Mouse (Mus musculus) heart, adult 8-10 months (tissue): ENCODE measurements around the gene Eef1g. TPM values are rescaled to one million over a fixed set of nuclear protein-coding genes. Genes with fewer than 3 reads are reported as not detected.
"Not testable (repeated sequence)": the region's sequence is repeated elsewhere in the genome, so short reads cannot be mapped to it uniquely, and the experiment has no call there.

ENCODE experiments used
- DNase-seq: peaks from one replicate; pipeline ENCODE4 v3.0.0; 2022; ENCODE audit warnings: low spot score
- total RNA-seq, 4 experiments: library from RNA; stranded (reverse); gene quantifications; 2 replicates each; pipeline ENCODE4 v1.2.4; 2022

Gene Eef1g
- total RNA-seq, 4 experiments from 2014 or later, result 209 to 232 (median 227) TPM

DNA sequence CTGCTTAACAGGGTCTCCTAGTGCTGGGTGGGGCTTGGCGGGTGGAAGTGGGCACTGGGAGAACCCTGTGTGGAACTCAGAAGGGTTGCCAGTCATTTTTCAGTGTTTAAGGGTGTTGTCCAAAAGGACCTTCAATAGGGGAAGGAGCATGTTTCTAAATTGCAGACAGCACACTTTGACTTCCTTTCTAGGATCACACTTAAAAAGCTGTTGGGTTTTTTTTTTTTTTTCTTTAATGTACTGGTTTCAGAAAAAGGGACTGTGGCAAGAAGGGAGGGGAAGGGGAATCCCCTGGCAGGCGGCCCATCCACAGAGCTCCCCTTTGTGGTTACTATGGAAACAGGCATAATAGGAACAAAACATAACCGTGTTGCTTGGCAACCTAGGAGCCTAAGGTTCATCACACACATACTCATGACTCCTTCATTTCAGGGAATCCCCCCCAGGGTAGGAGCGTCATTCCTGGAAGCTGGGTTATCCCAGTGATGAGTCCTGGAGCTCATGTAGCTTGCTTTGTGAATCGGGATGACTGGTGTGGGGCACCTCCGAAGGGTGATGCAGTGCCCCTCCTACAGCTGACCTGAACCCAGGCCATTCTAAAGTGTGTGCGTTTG lies 17.5 kb downstream of the Eef1g start:
- DNase-seq, result peak; percentile 83

DNA sequence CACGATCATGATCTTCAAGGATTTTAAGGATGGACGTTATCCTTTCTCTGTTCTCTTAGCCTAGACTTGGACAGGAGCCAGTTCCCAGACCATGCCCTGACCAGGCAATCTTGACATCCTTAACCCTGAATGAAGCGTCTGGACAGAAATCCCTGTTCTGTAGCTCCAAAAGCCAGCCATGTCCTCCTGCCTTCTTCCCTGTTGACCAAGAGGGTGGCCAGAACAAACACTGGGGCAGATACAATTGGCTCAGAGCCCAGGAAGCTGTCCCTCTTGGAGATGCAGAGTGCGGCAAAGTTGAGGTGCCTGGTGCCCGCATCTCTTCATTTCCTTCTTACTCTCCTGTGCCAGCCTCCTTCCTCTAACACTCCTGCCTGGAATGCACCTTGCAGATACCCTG lies 19.1 kb downstream of the Eef1g start:
- DNase-seq, result no peak

DNA sequence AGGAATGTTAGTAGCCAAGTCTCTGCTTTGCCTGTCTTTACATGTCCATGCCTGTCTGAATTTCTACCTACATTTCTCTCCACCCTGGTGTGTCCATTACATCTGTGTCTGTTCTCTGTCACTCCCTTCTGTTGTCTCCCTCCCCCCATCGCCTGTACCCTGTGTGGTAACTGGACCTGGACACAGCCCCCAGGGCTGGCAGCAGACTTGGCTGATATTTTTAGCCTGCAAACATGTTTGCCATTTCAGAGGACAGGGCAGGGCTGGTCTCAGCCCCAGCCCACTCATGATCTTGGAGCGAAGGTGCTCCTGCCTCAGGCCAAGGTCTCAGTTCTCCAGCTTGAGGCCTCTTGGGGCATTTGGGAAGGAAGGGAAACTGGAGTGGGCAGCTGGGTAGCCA lies 21.0 kb downstream of the Eef1g start:
- no peak for DNase-seq

DNA sequence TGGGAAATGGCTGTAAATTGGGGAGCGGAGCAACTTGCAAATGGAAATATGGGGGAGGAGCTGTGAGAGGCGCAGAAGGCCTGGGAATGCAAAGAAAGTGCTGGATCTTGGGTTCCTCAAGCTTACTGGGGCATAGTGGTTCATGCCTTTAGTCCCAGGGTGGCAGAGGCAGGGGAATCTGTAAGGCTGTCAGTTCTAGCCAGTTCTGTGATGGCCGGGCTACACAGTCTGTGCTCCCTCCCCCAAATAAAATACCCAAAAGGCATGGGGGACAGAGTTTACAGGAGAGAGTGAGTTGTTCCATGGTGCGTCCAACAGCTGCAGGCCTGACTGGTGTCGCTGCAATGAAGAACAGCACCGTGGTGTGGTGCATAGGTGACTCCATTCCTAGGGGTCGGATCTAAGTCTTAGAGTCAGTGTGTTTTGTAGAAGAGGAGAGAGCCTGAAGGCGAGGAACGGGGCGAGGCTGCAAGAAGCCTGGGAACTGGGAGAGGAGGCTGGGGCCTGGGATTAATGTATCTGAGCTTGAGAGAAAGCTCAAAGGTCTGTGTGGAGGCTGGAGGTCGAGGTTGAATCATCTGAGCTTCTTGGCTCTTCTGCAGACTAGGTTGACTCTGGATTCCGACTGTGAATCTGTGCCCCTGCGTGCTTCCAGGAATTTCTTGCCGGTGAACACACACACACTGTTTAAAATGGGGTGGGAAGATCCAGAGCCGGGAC lies 21.7 kb downstream of the Eef1g start:
- DNase-seq, result no peak

DNA sequence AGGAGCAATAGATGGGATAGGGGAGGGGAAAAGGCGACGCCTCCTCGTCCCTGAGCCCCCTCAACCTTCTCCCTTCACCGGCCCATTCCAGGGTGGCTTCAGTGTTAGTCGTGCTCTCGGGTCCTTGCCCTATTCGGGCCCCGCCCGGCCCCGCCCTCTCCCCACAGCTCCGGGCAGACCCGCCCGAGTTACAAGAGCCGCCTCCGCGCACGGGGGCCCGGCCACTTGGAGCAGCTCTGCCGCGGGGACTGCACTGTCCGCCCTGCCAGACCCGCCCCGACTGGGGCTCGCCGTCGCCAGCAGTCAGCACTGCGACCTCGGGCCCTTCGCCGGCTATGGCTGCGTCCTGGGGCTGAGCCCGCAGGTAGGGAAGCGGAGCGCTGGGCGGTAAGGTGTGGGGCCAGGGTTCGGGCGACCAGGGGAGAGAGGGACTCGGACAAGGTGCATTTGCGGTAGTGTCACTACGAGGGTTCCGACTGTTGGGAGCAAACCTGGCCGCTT lies 22.3 kb downstream of the Eef1g start, which contains the start of gene Ahnak:
Gene Ahnak, plus strand, starts transcription at position 219 of the 501 bp plus-strand sequence.
- DNase-seq, result peak; percentile 85

DNA sequence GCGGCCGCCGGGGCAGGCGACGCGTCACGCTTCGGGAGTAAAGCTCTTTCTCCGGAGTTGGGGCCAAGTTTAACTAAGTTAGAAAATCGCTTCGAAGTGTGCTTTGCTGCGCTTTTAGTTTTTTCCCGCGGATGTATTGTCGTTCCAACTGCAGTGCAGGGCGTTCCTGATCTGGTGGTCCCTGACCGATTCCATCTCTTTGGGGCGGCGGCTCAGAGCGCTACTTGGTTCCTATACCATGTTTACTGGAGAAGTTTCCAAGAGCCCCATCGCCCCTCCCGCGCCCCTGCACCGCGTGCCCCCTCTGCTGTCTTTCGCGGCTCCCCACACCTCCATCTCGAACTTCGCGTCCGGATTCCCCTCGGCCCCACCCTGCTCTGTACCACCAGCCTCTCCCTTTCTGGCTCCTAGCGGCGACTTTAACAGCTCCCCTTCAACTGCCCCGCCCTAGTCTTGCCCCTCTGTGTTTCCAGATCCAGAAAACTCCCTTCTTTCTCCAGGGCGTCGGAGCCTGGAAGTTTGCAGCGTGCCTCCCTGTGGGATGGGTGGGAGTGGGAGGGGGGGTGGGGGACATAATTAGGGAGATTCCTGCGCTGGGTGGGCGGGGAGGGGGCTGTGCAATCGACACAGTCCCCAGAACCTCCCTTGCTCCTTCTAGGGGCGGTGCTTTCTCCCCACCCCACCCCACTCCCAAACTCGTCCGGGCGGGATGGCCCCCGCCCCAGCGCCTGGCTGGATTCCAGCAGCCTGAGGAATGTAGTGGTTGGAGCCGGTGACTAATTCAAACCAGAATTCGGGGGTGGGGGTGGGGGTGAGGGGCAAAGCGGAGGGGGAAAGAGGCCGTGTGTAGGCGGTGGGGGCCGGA lies 23.0 kb downstream of the Eef1g start:
- DNase-seq, result peak; percentile 91

DNA sequence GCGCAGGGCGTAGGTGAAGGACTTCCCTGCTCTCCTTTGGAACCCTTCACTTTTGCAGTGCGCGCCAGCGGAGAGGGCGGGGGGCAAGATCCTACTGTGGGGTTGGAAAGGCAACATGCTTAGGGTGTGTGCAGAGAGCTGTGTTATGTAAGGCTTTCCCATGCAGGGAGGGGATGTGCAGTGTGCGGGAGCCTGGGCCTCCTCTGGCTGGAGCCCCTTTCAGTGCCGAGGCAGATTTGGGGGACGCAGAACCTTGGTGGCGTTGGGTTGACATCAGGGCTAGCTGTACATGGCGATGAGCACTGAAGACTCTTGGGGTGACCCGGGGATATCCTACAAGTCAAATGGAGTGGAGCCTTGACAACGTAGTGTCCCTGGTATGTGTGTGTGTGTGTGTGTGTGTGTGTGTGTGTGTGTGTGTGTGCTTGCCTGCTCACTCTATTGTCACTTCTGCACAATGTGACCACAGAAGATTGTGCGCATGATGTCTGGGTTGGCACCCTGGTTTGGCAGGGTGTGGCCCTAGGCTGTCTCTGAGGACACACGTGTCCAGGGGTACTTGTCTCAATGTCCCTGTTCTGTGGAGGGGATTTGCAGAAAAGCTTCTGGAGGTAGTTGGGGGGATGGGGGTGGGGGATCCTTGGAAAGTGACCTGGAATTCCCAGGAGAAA lies 23.7 kb downstream of the Eef1g start:
- no peak for DNase-seq

DNA sequence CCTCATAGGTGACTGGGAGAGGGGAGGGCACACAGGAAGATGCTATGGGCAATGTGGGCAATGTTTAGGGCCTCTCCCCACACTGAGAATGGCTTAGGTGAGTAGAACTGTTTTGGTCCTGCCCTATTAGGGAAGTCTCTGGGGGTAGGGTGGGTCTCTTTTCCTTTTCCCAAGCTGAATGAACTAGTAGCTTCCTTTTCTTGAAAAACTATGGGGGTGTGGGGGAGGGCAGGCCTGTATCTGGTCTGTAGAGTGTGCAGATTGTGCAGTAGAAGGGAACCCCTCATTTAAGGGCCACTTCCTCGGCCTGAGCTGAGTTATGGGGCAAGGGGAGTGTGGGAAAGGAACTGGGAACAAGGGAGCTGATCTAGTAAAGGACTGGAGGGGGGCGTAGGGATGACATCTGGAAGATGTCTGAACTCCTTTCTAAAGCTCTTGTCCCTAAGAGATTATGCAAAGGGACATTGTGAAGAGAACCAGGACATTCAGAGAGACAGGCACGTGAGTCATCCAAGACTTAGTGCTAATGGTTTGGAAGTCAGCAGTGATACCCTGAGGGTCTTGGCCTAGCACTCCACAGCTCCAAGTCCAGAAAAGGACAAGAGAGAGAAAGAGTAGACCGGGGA lies 24.5 kb downstream of the Eef1g start:
- DNase-seq, result peak; percentile 77

DNA sequence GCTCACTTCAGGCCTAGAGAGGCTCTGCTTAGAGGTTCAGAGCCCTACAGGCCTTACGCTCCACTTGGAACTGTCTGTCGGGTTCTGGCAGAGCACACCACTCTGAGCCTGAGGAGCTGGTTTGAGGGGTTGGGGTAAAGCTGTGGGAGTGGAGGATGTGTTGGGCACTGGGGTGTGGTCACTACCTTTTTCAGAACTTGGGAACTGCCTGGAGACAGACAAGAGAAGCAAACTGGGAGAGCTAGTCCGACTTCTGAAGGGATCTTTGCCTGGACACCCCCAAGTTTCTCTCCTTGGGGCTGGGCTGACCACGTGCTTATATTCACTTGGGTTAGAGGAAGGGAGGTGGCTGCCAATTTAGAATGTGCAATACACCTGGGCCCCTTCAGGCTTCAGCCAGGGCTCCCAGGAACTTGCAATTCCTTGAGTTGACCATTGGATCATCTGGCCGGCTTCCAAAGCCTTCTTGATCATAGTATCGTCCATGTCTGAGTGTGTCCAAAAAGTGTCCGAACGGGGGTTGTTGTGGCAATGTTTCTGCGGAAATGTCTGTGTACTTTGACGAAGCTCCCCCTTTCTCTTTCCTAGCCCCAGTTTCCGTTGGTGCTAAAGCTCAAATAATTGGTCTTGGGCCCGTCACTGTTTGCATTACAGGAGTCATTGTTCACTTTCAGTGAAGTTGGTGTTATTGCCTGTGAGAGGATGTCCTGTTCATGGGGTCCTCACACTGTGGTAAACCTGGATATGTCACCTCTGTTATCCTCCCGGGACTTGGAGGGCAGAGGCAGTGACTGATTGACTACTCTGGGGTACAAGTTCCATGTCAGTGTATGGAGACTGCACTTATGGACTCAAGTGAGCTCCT lies 25.3 kb downstream of the Eef1g start:
- peak; percentile 58 for DNase-seq

DNA sequence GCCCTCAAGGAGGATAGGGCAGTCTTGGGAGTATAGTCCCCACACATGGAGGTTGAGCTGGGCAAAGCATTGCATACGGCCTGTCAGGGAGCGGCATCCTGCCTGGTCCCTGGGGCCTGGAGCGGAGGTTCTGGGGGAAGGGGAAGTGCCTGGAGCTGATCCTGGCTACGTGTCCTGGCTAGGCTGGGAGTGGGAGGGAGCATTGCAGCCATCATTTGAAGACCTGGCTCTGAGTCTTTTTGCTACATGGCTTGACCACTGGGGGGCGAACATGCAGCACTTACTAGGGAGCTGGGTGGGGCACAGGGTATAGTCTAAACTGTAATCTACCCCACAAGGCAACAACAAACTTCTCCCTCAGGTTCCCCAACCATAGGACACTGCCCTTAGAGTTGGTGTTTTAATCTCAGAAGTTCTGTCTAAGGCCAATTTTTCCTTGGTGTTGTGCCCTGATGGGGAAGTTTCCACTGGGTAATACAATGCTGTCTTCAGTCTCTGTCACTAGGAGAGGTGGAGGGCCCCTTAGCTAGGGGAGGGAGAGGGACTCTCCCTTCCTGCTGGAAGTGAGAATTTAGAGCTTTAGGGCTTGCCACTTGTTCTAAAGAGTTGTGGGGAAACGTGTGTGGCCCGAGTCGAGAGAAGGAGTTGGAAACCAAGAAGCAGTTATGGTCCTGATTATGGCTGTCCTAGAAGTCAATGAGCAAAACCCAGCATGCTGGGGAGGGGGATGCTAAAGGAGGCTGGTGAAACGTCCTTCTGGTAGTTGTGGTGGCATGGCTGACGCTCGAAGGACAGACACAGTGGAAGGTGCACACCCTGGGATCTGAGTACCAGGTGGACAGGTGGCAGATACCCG lies 26.2 kb downstream of the Eef1g start:
- peak; percentile 97 for DNase-seq

DNA sequence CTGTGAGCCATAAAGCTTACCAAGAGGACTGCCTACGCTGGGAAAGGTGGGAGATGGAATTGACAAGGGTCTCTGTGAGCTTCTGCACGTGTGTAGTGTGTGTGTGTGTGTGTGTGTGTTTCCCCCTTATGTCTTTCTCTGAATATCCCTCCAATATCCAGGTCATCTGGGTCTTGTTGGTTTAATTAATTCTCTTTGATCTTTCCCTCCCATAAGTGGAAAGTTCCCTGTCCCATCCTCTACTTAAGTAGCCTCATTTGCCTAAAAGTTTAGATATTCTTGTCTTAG lies 26.7 kb downstream of the Eef1g start:
- no peak for DNase-seq

DNA sequence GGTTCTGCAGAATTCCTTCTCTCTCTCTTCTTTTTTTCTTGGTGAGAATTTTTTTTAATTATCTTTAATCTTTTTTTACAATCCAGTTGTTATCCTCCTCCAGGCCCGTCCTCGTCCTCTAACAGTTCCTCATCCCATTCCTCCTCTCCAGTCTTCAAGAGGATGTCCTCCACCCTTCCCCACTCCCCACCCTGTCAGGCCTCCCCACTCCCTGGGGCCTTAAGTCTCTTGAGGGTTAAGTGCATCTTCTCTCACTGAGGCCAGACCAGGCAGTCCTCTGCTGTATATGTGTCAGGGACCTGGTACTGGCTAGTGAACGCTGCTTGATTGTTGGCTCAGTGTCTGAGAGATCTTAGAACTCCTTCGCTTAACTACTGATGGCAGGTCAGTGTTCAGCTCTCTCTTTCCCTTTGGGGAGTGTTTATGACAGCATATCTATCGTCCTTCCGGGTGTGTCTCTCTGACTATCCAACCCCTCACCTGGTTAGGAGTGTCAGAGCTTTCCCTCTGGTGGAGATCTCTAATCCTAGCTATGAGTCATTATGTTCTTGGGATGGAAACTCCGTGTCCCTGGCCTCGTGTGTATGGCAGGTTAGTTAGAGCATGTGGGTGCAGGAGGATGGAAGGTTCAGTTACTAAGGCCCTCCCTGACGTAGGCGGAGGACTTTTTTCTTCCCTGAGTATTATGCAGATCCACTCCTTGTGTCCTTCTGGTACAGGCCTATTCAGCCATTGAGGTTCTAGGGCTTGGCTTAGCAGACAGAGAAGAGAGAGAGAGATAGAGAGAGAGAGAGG lies 28.2 kb downstream of the Eef1g start:
- DNase-seq, result no peak

DNA sequence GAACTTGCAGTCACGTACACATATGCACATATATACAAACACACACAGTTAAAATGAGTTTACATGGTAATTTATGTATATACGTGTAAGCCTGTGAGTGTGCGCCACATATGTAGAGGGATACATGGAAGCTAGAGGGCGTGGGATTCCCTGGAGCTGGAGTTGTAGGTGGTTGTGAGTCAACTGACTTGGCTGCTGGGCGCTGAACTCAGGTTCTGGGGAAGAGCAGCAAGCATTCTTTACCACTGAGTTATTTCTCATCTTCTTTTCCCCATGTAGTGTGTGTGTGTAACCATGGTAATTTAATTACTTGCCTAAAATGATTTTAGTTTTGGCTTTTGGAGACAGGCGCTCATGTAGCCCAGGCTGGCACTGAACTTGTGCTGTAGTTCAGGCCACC lies 29.8 kb downstream of the Eef1g start:
- DNase-seq, result no peak

DNA sequence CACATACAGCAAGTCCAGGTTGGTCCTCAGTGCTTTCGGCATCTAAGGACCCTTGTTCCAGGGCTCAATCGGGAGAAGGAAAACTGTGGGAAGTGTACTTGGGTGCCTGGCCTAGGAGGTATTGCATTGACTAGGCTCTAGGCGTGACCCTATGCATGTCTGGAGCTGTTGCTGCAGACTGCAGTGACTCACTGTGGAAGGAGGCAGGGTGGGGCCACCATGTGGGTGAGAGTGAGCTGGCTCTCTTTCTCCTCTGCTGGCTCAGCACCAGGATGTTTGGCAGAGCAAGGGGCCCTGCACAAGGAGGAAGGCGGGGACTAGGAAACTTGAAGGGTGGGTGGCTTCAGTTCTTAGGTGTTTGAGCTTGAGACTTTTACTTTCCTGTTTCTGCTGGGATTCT lies 30.7 kb downstream of the Eef1g start:
- peak; percentile 92 for DNase-seq

DNA sequence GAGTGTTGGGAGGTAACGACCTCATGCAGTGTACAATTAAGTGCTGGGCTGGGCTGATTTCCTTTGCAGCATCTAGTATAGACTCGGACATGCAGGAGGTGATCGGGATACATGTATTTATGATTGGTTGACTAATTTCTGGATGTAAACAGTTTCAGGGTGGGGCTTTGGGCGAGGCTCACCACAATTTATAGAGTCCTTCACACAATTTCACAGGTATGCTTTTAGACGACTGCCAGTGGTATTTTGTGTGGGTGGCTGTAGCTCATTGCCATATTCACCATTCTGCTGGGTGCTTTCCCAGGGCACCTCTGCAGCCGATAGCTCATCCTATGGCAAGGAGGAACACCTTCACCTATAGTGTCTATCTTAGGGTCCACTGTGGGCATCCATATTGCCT lies 31.7 kb downstream of the Eef1g start:
- DNase-seq, result no peak

DNA sequence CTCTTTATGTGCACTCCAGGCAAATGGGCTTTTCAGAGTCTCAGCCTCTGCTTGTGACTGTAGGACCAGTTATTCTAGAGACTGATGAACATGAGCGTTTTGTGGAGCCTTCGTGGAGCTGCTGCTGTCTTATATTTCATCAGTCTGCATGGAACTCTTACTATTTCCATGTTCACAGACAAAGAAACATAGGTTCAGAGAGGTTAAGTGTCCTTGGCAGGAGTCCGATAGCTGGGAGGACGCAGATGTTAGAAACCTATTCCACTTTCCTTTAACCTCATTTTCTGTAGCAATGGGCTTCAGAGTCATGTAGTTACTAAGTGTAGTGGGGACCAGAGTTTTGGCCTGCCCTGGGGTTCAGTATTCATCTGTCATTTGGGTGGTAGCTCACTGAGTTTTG lies 32.4 kb downstream of the Eef1g start:
- no peak for DNase-seq

DNA sequence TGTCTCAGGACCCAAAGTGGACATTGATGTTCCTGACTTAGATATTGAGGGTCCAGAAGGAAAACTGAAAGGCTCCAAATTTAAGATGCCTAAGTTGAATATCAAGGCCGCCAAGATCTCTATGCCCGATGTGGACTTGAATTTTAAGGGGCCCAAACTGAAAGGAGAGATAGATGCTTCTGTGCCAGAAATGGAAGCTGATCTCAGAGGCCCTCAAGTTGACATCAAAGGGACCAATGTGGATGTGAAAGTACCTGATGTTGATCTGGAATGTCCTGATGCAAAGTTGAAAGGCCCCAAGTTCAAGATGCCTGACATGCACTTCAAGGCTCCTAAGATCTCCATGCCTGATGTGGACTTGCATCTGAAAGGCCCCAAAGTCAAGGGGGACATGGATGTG lies 40.1 kb downstream of the Eef1g start:
- DNase-seq, result not testable (repeated sequence)

DNA sequence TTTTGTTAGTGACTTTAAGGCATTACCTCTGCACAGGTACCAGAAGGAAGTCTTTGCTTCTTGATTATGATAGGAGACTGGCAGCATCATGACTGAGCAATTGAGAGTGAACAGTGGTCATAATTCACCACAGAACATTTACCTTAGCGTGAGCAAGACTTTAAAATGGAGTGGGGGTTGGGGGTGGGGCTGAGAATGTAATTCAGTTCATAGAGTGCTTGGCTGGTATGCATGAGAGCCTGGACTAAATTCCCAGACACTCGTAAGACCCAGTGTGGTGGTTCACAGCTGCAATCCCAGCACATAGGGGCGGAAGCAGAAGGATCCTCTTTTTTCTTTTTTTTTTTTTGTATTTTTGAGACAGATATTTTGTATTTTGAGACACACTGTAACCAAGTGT lies 52.5 kb downstream of the Eef1g start:
- DNase-seq, result no peak
